In the genomic region with DNA sequence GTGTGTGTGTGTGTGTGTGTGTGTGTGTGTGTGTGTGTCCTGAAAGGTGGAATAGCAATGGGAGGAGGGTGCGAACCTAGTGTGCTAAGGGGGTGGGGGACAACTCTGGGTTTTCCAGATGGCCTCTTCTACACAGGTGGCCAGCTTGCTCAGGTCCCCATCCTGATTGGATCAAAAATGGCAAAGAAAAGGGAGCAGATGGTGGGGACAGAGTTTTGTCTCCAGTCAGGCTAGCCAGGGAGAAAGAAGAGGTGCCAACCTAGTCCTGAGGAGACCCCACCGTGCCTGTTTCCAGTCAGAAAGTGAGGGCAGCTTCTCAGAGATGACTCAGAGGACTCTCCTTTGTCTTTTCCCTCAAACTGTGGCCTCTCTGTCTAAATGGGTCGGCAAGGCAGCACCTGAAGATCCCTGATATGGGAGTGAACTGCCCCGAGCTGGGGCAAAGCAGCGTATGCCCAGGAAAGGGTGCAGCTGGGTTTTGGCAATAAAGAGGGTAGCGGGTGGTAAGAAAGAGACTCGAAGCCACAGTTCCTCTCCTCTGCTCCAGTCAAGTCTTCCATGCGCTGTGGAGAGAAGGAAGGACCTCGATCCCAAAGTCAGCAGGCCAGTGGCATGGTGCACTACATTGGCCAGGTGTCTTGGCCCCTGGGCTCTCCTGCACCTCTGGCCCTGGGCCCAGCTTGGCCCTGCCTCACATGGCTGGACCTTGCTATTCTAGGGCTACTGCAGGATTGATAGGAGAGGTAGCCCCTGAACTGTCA, we compare ENCODE assay signal across 27 mouse cellular contexts. TPM values are rescaled to one million over a fixed set of nuclear protein-coding genes. Genes with fewer than 3 reads are reported as not detected.
DNase-seq lines count a peak whose midpoint lies in the region; ATAC-seq and TF ChIP-seq lines count a peak whose summit lies in the region.
"Had no signal": no experiment of that assay in that cellular context is flagged by ENCODE, and none has a peak within 500 bp of the region (broad histone marks: within the 10 kb centered on the region; RNA-seq: fewer than 3 reads in every experiment).

No protein-coding gene starts in this region.

- peak; percentile 16; the same call in 1 of the 2 replicates for ATAC-seq in forebrain, embryonic 16.5 days
- ATAC-seq in forebrain, embryonic 12.5 days (ENCODE audit: low FRiP score) = no peak
- ATAC-seq in midbrain, postnatal 0 days (ENCODE audit: low FRiP score) = no peak
- no peak for ATAC-seq in midbrain, embryonic 15.5 days (replicated peaks)
- ATAC-seq: forebrain, embryonic 13.5 days; intestine, embryonic 15.5 days; liver, embryonic 12.5 days; midbrain, embryonic 13.5 days had no signal

- TF ChIP-seq CTCF in midbrain, postnatal 0 days (IDR thresholded peaks at IDR 0.05) = no peak

- 70% methylated on average over 9 of the region's 9 CpGs for WGBS in forebrain, embryonic 16.5 days
- 80% methylated on average over 9 of the region's 9 CpGs for WGBS in forebrain, embryonic 12.5 days
- WGBS in midbrain, postnatal 0 days = 84% methylated on average over 9 of the region's 9 CpGs
- WGBS in midbrain, embryonic 15.5 days = 83% methylated on average over 9 of the region's 9 CpGs

- H3K36me3 ChIP-seq in forebrain, embryonic 16.5 days (ENCODE audit: control insufficient read depth, insufficient read depth) = peaks cover 5% of the 10 kb centered on the region; the same call in 1 of the 2 replicates
- no peaks in the 10 kb centered on the region; the same call in 1 of the 2 replicates for H3K36me3 ChIP-seq in forebrain, embryonic 12.5 days (replicated peaks)
- peaks cover 17% of the 10 kb centered on the region for H3K36me3 ChIP-seq in midbrain, postnatal 0 days (ENCODE audit: insufficient read depth, low read length)
- no peaks in the 10 kb centered on the region for H3K36me3 ChIP-seq in midbrain, embryonic 15.5 days (replicated peaks)
- H3K36me3 ChIP-seq: embryonic facial prominence, embryonic 12.5 days; intestine, embryonic 15.5 days; limb, embryonic 12.5 days; liver, embryonic 12.5 days had no signal

- no peaks in the 10 kb centered on the region for H3K27me3 ChIP-seq in forebrain, embryonic 16.5 days (replicated peaks; ENCODE audit: control insufficient read depth, insufficient read depth, low read length)
- no peaks in the 10 kb centered on the region for H3K27me3 ChIP-seq in forebrain, embryonic 12.5 days
- H3K27me3 ChIP-seq in midbrain, postnatal 0 days (ENCODE audit: insufficient read depth, low read length) = no peaks in the 10 kb centered on the region
- no peaks in the 10 kb centered on the region for H3K27me3 ChIP-seq in midbrain, embryonic 15.5 days (replicated peaks)
- H3K27me3 ChIP-seq: embryonic facial prominence, embryonic 12.5 days; forebrain, embryonic 13.5 days; intestine, embryonic 15.5 days; midbrain, embryonic 13.5 days had no signal

- no peak overlapping the region for H3K4me3 ChIP-seq in forebrain, embryonic 16.5 days (replicated peaks; ENCODE audit: low read length)
- H3K4me3 ChIP-seq in forebrain, embryonic 12.5 days (replicated peaks) = no peak overlapping the region
- H3K4me3 ChIP-seq in midbrain, postnatal 0 days (ENCODE audit: low read depth, low read length) = no peak overlapping the region
- H3K4me3 ChIP-seq in midbrain, embryonic 15.5 days = no peak overlapping the region
- H3K4me3 ChIP-seq: embryonic facial prominence, embryonic 12.5 days; forebrain, embryonic 13.5 days; heart, adult 2 months; intestine, embryonic 15.5 days; limb, embryonic 12.5 days; liver, embryonic 12.5 days; midbrain, embryonic 13.5 days; myocyte had no signal

- H3K9ac ChIP-seq in forebrain, embryonic 16.5 days (replicated peaks; ENCODE audit: low read depth, low read length) = no peak overlapping the region
- no peak overlapping the region for H3K9ac ChIP-seq in forebrain, embryonic 12.5 days
- H3K9ac ChIP-seq in midbrain, postnatal 0 days (replicated peaks; ENCODE audit: low read length, poor library complexity, severe bottlenecking) = no peak overlapping the region
- no peak overlapping the region for H3K9ac ChIP-seq in midbrain, embryonic 15.5 days
- H3K9ac ChIP-seq: embryonic facial prominence, embryonic 12.5 days; forebrain, embryonic 13.5 days; hindbrain, embryonic 14.5 days; intestine, embryonic 15.5 days; limb, embryonic 12.5 days; liver, embryonic 12.5 days; midbrain, embryonic 13.5 days had no signal

- no peak overlapping the region for H3K4me2 ChIP-seq in forebrain, embryonic 16.5 days (ENCODE audit: low read length)
- H3K4me2 ChIP-seq in forebrain, embryonic 12.5 days = no peak overlapping the region
- no peak overlapping the region for H3K4me2 ChIP-seq in midbrain, postnatal 0 days (ENCODE audit: low read depth, low read length, poor library complexity, severe bottlenecking)
- H3K4me2 ChIP-seq in midbrain, embryonic 15.5 days = no peak overlapping the region
- H3K4me2 ChIP-seq: embryonic facial prominence, embryonic 12.5 days; forebrain, embryonic 13.5 days; hindbrain, embryonic 14.5 days; intestine, embryonic 15.5 days; limb, embryonic 12.5 days; liver, embryonic 12.5 days; midbrain, embryonic 13.5 days had no signal

- no peaks in the 10 kb centered on the region for H3K9me3 ChIP-seq in forebrain, embryonic 16.5 days (ENCODE audit: control insufficient read depth, low read length)
- H3K9me3 ChIP-seq in forebrain, embryonic 12.5 days = no peaks in the 10 kb centered on the region
- no peaks in the 10 kb centered on the region for H3K9me3 ChIP-seq in midbrain, postnatal 0 days (ENCODE audit: low read length)
- H3K9me3 ChIP-seq in midbrain, embryonic 15.5 days = no peaks in the 10 kb centered on the region
- H3K9me3 ChIP-seq: embryonic facial prominence, embryonic 12.5 days; forebrain, embryonic 13.5 days; intestine, embryonic 15.5 days; limb, embryonic 12.5 days; liver, embryonic 12.5 days; midbrain, embryonic 13.5 days had no signal

- H3K27ac ChIP-seq in forebrain, embryonic 16.5 days (ENCODE audit: low read length) = no peak overlapping the region
- no peak overlapping the region for H3K27ac ChIP-seq in forebrain, embryonic 12.5 days
- H3K27ac ChIP-seq in midbrain, postnatal 0 days (ENCODE audit: low read depth, low read length) = no peak overlapping the region
- H3K27ac ChIP-seq in midbrain, embryonic 15.5 days = no peak overlapping the region
- H3K27ac ChIP-seq: embryonic facial prominence, embryonic 12.5 days; forebrain, embryonic 13.5 days; heart, adult 2 months; hindbrain, embryonic 14.5 days; intestine, embryonic 15.5 days; limb, embryonic 12.5 days; liver, embryonic 12.5 days; midbrain, embryonic 13.5 days had no signal

- no peaks in the 10 kb centered on the region for H3K4me1 ChIP-seq in forebrain, embryonic 16.5 days (replicated peaks; ENCODE audit: control insufficient read depth, insufficient read depth, low read length)
- H3K4me1 ChIP-seq in forebrain, embryonic 12.5 days = no peaks in the 10 kb centered on the region
- H3K4me1 ChIP-seq in midbrain, postnatal 0 days (ENCODE audit: insufficient read depth, low read length) = no peaks in the 10 kb centered on the region
- no peaks in the 10 kb centered on the region for H3K4me1 ChIP-seq in midbrain, embryonic 15.5 days
- H3K4me1 ChIP-seq: embryonic facial prominence, embryonic 12.5 days; forebrain, embryonic 13.5 days; intestine, embryonic 15.5 days; limb, embryonic 12.5 days; liver, embryonic 12.5 days; midbrain, embryonic 13.5 days had no signal

- peak; percentile 8 for DNase-seq in midbrain, postnatal 0 days (ENCODE audit: low spot score)
- DNase-seq in cerebellum, adult 9-11 months = peak; percentile 81
- no peak for DNase-seq in neural tube, embryonic 10.5 days (ENCODE audit: extremely low spot score, low spot score)
- DNase-seq in B cell, adult 2 months = no peak
- DNase-seq: adrenal gland, postnatal 36 days; gastrocnemius, postnatal 25 days; heart, postnatal 36 days; kidney, adult 8-10 months; kidney, postnatal 10 days; lung, adult 18-20 months; right cerebral cortex, postnatal 4 days; thymus, postnatal 14 days had no signal

RNA-seq across cellular contexts. Expression of gene Pdzd4, which starts 29.7 kb away (rescaled TPM):
- polyA plus RNA-seq in forebrain, embryonic 16.5 days (2015; fragmentation: Nextera tagmentation; extraction: Ambion mirVana) = 3.5 and 4.2 TPM in 2 replicates
- 2.3 and 2.6 TPM in 2 replicates for polyA plus RNA-seq in forebrain, embryonic 12.5 days (2016; fragmentation: Nextera tagmentation; extraction: Ambion mirVana)
- total RNA-seq in midbrain, postnatal 0 days (2014; rRNA removed) = 196 and 242 TPM in 2 replicates
- polyA plus RNA-seq in midbrain, postnatal 0 days (2015; fragmentation: Nextera tagmentation; extraction: Ambion mirVana) = 4.4 and 5.1 TPM in 2 replicates
- polyA plus RNA-seq in midbrain, embryonic 15.5 days (2015; fragmentation: Nextera tagmentation; extraction: Ambion mirVana) = 5.6 and 5.9 TPM in 2 replicates

RNA-seq across cellular contexts. Expression of gene Avpr2, which starts 37.4 kb away (rescaled TPM):
- polyA plus RNA-seq in forebrain, embryonic 16.5 days (2015; fragmentation: Nextera tagmentation; extraction: Ambion mirVana) = 0.16 and 0.24 TPM in 2 replicates
- polyA plus RNA-seq in forebrain, embryonic 12.5 days (2016; fragmentation: Nextera tagmentation; extraction: Ambion mirVana) = 0.29 TPM in 1 of 2 replicates, not detected in the other
- not detected in 2 replicates for total RNA-seq in midbrain, postnatal 0 days (2014; rRNA removed)
- polyA plus RNA-seq in midbrain, postnatal 0 days (2015; fragmentation: Nextera tagmentation; extraction: Ambion mirVana) = 0.06 TPM in 1 of 2 replicates, not detected in the other
- 0.17 and 0.30 TPM in 2 replicates for polyA plus RNA-seq in midbrain, embryonic 15.5 days (2015; fragmentation: Nextera tagmentation; extraction: Ambion mirVana)
- total RNA-seq: adrenal gland, postnatal 36 days; gastrocnemius, postnatal 25 days; heart, adult 2 months; heart, postnatal 36 days; layer of hippocampus, postnatal 14 days had no signal
- polyA plus RNA-seq: heart, adult 2 months; heart, embryonic 14.5 days; myocyte; stomach, embryonic 14.5 days had no signal

RNA-seq across cellular contexts. Expression of gene L1cam, which starts 41.4 kb away (rescaled TPM):
- polyA plus RNA-seq in forebrain, embryonic 16.5 days (2015; fragmentation: Nextera tagmentation; extraction: Ambion mirVana) = 82.6 and 110 TPM in 2 replicates
- 33.1 and 37.4 TPM in 2 replicates for polyA plus RNA-seq in forebrain, embryonic 12.5 days (2016; fragmentation: Nextera tagmentation; extraction: Ambion mirVana)
- 292 and 296 TPM in 2 replicates for total RNA-seq in midbrain, postnatal 0 days (2014; rRNA removed)
- polyA plus RNA-seq in midbrain, postnatal 0 days (2015; fragmentation: Nextera tagmentation; extraction: Ambion mirVana) = 113 and 116 TPM in 2 replicates
- 98.6 and 120 TPM in 2 replicates for polyA plus RNA-seq in midbrain, embryonic 15.5 days (2015; fragmentation: Nextera tagmentation; extraction: Ambion mirVana)

Comparison
In these comparisons a context has a peak if more than half of its experiments do, and no peak if none do; other contexts are left out.
1. DNase-seq: peak in midbrain, postnatal 0 days (single experiment) and cerebellum, adult 9-11 months (single experiment); none in neural tube, embryonic 10.5 days (single experiment) and B cell, adult 2 months (0 of 2).